Mouse (Mus musculus) regulatory T cell (primary cell): ENCODE measurements at regions not wholly inside any gene's neighbourhood (a gene's known extent, or its start where the extent isn't known, plus 50 kb on each side); places are given as distances from the start of the nearest gene placed in this dataset.

Source experiments
- in situ Hi-C: fragments of 300-600 bp; cut with MboI, MseI; formaldehyde crosslinking; loops from one replicate; pipeline ENCODE4 v1.15.1; 2025; ENCODE audit warnings: high pct_unique_total_duplicates

DNA sequence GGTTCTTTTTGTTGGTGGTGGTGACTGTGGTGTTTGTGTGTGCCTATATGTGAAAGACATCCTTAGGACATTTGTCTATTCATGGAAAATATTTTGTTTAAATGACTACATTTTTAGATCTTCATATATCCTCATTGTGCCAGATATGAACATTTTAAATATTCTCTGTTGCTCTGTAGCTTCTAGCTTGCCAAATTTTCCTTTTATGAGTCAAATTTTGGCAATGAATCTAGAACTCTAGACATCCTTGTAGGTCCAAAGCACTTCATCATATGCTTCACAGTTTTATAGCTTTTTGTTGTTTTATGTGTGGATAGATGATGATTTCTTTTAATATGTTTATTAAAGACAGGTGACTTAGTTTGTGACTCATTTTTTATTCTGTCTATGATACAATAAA lies 229.4 kb upstream of the Ano5 start:
- in situ Hi-C loops, result no loop called here

DNA sequence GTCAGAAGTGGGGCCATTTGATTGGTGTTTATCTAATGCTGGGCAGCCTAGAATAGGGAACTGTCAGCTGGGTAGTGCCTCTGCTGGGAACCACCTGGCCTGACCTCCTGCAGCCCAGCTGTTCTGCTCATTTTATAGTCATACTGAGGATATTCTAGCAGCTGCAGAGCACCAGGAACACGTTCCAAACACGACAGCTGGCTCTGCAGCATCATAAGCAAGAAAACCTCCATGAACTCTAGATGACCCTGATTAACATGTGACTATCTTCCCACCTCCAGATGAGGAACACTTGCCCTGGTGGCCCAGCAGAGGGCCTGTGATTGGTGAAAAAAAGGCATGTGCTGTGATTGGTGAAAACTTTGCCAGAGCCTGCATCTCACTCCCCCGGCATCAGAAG lies 210.6 kb upstream of the Ano5 start:
- in situ Hi-C loops, result no loop called here

DNA sequence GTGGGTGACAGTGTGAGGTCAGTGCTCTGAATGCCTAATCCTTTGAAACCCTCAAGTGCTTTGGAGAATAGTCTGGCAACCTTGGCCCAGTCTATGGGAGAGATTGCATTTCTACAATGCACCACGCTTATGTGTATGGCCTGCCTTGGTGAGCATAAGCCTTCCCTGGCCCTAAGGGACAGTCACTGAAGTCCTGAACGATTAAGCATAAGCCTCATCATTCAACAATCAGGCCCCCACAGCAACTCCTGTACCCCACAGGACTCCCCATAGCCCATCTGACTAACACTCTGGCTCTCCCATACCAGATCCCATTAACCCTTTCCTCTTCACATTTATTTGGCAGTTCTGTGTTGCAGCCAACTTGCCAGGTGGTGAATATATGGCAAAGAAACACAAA lies 203.1 kb upstream of the Ano5 start:
- in situ Hi-C loops, result no loop called here

DNA sequence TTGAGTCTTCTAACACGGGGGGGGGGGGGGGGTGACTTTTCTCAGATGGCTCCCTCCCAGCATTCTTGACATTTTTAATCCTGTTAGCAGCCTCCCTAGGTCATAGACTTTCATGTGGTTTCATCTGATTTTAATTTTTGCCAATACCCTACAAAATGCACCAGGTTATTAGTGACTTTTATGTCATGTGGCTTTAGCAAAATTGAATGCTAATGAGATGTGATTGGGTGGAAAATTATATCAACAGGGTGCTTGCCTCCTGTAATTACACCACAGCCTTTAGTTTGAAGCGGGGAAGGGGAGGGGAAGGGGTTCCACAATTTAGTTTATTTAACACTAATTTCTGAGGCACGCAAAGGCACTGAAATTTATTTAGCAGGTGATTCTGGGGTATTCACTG lies 200.6 kb upstream of the Ano5 start:
- in situ Hi-C loops, result no loop called here

DNA sequence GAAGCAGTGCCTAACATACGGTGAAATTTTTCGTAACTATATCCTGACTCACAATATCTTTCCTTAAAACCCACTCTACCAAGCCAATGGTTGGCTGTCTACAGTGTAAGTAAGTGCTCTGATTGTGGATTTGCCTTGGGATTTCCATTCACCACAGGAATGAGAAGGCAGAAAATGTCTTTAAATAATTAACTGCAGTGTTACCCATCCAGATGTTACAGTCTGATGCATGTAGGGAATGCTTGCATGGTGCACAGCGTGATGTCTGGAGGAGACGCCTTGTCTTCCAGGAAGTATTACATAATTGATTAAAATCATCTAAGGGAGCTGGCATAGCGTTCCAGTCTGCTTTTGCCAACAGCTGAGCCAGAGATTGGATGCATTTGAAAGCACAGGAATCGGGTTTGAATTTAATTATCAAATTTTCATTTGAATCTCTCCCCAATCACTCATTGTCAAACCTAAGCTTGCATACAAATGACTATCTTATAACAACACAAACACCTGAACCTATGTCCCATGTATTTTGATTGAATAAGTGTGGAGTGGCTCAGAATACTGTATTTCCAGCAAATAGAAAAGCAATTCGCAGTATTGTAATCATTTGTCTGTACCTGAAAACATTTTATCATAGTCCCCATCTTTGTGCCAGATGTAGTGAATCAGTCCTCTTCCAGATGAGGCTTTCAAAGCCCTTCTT lies 170.8 kb upstream of the Ano5 start:
- in situ Hi-C loops, result no loop called here

DNA sequence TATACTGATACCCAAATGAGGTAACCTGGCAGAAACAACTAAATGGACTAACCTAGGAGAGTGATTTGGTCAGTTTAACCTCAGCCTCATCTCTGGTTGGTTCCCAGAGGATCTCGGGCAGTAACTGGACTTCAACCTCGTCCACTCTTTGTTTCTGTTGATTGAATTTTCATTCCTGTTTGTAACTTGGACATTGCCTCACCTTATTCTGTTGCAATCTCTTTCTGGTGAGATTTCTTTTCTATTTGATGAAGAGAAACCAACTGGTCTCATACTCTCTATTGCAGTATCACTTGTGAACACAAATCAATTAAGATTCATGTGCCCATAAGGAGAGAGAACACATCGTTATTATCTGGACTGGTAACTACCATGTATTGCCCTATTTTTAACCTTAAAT lies 163.3 kb upstream of the Ano5 start:
- in situ Hi-C loops, result no loop called here

DNA sequence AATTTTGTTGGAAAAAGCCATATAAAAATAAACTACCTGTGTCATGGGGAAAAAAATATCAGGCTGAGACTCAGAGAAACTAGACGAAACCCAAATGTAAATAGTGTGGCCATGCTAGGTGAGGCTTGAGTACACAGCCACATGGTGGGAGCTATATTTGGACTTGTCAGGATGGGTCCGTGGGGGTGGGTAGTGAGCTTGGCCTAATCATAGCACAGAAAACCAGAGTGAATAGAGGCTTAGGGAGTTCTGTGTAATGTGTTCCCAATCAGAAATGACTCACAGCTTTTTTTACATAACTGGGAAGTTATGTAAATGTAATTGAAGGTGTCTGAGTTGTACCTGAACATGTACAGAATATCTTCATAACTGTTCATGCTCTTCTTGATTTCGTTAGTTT lies 150.7 kb upstream of the Ano5 start:
- in situ Hi-C loops, result no loop called here

DNA sequence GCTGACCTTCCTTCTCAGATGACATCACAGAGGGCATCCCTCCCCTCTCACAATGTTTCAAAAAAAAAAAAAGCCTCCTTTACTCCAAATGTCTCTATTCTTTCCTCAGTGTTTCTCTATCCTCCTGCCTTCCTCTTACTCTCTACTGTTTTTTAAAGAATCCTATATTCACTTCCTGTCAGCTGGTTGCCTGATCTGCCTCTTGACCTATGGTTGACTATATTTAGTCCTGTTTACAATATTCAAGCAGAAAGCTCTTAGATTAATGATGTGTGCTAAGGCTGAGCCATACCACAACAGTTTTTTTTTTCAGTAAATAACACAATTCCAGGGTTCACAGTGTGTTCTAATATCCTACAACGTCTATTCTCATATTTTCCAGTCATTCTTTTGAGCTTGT lies 133.2 kb upstream of the Ano5 start:
- in situ Hi-C loops, result no loop called here
